Mouse (Mus musculus) right cerebral cortex, postnatal 14 days (tissue): Measurements from ENCODE around the gene Tnf.
"Not testable (repeated sequence)": the region's sequence is repeated elsewhere in the genome, so short reads cannot be mapped to it uniquely, and the experiment has no call there.

Source experiments
- DNase-seq: peaks from one replicate; pipeline ENCODE4 v3.0.0; 2022

The Tnf gene

DNA sequence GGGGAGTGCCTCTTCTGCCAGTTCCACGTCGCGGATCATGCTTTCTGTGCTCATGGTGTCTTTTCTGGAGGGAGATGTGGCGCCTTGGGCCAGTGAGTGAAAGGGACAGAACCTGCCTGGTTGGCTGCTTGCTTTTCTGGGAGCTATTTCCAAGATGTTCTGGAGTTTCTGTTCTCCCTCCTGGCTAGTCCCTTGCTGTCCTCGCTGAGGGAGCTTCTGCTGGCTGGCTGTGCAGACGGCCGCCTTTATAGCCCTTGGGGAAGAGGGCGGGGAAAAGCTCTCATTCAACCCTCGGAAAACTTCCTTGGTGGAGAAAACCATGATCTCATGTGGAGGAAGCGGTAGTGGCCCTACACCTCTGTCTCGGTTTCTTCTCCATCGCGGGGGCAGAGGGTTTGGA lies at the start of gene Tnf:
Gene Tnf, minus strand, starts transcription at position 221 of the 400 bp plus-strand sequence.
- DNase-seq: no peak

DNA sequence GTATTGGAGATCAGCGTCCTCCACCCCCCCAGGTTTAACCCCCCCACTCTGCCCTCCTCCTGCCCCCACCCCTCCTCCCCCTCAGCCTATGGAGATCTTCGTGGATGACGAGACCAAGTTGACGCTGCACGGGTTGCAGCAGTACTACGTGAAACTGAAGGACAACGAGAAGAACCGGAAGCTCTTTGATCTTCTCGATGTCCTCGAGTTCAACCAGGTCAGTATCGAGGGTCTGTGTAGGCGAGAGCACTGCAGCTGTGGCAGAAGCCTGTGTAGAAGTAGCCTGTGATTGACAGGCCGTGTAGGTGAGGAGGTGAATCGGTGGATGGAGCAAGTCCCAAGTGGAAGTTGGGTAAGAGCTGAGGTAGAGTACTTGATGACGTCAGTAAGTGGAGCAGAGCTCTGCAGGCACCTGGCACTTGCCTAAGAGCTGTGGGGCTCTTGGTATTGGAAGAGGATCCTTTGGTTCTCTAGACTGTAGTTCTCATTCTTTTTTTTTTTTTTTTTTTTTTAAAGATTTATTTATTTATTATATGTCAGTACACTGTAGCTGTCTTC lies 49.4 kb upstream of the Tnf start:
- no peak for DNase-seq

DNA sequence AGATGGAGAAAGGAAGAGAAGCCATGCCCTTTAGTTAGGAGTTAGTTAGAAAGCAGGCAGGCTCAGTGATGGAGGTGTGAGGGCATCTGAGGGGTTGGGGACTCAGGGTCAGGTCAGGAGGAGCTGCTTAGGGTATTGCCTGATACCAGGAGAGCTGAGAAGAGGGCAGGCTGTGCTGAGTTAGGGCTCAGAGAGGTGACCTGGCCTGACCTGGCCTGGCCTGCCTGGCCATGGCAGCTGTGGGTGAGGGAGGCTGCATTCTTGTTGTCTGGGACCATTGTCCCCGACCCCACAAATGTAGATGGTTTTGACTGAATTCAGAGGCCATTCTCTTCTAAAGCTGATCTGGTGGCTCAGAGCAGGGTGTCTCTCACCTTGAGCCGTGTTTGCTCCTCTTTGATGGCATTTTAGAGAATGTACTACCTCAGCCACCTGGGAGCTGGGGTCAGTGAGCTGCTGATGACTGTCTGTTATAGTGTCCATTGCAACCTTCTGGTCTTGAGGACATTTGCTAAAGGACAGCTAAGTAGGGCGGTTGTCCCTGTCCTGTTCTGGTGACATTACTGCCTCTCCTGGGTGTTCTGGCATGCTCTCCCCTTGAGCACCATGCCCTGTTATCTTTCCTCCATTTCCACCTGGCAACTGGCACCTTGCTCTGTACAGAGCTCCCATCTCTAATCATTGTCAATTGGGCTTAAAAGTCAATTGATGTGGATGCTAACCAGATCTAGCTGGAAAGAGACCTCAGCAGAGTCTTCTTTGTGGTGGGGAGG lies 48.7 kb upstream of the Tnf start:
- no peak for DNase-seq

DNA sequence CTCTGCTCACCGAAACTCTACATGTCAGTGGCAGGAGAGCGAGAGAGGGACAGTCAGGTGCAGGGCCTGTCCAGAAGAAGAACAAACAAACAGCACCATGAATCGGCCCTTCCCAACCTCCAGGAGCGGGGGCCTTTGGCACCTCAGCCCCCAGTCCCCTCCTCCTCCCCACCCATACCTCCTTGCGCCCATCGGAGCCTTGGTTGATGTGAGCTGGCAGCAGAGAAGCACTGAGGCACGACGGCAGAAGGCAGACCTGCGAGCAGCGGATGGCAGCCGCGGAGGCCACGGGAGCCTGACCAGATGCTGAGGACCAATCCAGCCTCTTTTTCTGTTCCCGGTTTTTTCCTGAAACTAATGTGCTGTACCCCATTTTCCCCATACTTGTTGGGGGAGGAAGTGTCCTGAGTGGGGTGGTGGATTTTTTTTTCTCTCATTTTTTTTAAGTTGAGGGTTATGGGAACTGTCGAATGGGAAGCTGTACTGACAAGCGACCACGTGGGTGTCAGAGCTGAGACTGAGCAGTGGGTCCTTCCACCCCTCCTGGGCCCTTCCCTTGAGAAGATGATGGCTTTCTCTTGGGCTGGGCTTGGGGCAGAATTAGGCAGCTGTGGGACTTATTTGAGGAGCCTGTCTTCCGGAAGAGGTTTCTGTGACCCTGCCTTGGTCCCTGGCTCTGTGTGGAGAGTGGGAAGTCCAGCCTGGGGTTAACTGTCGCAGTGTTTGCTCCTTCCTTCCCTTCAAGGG lies 47.8 kb upstream of the Tnf start:
- DNase-seq: no peak

DNA sequence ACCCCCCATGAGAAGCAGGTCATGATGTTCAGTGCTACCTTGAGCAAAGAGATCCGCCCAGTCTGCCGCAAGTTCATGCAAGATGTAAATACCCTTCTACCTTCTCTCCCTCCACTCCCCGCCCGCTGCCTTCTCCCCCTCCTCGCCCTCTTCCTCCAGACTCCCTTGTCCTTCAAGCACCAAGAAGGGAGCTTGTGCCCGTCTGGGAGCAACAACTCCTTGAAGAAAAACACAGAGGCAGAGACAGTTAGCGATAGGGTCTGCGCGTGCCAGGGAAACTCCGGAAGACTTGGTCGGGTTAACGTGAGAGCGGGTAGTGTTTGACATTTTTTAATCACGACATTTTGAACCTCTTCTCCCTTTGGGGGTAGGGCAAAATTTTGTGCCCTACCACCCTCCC lies 47.2 kb upstream of the Tnf start:
- DNase-seq: no peak

DNA sequence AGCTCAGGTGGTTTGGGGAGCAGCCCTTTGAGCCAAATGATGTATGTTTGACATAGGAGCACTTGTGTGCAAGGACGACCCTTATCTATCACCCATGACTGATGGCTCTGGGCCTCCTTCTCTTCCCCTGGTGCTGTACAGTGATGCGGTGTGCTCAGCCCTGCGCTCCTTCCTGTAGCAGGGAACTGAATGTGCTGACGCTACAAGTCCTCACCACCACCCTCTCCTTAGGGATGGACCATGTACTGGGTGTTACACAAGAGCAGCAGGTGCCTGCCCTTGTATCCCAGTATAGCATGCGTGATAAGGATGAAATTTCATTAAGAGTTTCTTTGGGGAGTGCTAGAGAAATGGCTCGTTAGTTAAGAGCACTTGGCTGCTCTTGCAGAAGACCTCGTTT lies 45.3 kb upstream of the Tnf start:
- DNase-seq: no peak

DNA sequence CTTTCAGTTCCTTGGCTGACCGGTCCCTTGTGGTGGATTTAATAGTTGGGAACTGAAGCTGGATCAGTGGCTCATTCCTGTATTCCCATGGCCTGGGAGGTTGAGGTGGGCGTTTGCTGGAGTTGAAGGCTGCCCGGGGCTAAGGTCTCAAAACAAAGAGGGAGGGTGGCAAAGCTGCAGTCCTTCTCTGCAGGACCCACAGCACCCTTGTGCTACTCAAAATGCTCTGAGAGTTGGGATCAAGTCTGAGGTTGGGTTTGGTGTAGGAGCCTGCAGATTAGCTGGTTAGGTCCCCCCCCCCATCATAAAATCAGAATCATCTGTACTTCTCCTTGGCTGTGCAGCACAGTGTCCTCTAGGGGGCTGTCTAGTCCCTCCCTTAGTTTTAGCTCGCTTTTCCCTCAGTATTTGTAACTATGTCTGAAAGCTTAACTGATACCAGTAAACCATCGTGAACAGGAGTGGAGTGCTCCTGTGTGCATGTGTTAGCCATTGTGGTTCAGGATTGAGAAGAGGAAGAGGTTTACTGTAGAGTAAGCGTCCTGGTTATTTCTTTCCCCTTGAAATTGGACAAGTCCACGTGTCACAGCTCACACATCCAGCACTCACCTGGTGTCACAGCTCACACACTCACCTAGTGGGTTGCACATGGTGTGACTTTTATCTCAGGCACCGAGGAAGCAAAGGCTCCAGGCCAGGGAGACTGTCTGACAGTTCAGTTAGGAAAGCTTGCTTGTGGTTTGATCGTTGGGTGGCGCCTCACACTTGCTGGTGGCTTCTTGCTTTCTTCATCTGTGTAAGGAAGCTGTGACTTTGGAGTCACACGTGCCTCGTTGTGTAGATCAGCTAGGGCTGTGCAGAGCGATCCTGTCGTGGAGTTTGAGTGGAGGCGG lies 44.2 kb upstream of the Tnf start:
- no peak for DNase-seq

DNA sequence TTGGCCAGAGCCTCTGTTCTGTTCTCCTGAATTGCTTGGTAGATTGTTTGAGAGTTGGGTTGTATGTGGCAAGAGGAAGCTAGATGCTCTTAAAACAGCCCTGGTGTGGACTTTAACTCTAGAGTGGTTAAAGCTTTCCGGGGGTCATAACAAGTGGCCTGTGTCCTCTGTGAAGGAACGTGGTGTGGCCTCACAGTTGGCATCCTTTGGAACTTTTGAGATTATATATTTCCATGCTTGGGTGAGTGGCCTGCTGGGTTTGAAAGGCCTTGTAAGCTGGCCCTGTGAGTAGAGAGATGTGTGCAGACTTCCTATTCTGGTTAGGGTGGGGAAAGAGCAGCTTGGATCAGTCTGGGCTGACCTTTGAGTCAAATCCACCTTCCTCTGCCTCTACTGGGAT lies 43.2 kb upstream of the Tnf start:
- DNase-seq: no peak

DNA sequence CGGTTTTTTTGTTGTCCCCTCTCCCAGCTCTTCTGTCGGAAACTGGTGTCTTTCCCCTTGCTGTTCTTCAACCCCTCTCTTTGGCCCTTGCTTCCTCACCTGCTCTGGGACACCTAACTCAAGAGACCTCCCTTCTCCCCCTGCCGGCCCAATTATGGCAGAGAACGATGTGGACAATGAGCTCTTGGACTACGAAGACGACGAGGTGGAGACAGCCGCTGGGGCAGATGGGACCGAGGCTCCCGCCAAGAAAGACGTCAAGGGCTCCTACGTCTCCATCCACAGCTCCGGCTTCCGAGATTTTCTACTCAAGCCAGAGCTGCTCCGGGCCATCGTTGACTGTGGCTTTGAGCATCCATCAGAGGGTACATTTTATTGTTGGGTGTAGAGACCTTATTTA lies 41.3 kb upstream of the Tnf start:
- peak; percentile 63 for DNase-seq

DNA sequence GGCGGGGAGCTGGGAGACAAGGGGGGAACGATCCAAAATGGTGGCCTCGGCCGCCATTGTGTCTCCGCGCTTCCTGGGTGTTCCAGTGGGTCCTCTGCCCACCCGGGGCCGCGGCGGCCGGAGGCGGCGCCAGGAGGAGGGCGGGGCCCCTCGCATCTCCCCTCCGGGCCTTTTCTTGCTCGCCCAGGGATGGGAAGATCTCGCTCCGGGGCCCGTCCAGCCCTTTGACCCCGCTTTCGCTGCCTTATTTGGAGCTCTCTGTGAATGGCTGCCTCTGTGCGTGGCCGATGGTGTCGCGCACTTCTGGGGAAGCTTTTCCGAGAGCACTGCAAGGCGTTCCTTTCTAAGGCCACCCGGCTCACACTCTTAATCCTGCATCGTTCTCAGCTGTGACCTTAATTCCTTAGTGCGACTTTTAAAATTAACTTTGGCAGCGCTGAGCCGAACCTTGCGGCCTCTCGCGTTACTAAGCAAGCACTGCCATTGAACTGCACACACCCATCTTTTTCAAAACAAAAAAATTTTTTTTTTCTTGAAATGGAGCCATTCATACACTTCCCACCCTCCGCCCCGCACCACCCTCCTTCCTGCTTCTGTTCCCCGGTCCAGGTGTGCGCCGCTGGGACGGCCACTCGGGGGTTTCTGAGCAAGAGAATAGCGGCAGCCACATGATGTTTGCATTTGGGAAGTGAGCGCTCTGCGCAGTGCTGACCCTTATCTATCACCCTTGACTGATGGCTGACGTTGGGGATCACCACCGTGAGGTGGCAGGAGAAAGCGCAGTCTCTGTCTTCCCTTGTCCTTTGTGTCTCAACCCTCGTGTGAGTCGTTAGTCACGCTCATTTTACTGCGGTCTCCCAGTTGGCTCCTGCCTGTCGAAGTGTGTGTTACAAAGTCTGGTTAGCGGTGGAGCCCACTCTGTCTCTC lies 40.5 kb upstream of the Tnf start:
- peak; percentile 63 for DNase-seq

DNA sequence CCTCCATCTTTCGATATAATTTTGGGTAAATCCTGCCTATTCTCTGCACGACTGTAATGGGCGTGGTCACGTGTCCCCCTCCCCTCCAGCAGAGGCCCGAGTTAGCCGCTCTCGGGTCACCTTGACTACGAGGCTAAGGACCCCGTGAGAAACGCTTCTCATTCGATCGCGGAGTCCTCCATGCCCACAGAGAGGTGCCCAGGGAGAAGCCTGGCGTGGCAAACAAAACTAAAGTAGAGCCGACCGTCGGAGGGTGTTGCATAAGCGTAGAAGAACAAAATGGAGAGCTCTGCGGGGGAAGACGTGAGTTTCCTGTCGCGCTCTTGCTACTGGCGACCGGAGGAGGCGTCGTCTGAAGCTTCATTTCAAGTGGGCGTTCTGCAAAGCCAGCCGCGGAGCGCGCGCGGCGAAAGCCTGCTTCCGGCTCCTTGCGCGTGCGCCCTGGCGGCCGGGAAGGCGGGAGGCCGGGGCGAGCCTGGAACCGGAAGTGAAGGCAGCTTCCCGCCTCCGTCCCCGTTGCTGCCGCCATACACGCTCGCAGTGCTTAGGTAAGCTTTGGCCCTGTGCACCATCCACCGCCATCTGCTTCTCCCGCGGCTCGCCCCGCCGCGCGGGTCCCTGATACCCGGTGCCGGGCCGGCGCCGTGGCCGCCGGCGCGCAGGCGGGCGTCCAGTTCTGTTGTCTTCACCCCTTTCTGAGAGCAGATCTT lies 39.7 kb upstream of the Tnf start, which contains the start of gene Ddx39b:
Gene Ddx39b, plus strand, starts transcription at position 442 of the 710 bp plus-strand sequence.
- peak; percentile 95 for DNase-seq

DNA sequence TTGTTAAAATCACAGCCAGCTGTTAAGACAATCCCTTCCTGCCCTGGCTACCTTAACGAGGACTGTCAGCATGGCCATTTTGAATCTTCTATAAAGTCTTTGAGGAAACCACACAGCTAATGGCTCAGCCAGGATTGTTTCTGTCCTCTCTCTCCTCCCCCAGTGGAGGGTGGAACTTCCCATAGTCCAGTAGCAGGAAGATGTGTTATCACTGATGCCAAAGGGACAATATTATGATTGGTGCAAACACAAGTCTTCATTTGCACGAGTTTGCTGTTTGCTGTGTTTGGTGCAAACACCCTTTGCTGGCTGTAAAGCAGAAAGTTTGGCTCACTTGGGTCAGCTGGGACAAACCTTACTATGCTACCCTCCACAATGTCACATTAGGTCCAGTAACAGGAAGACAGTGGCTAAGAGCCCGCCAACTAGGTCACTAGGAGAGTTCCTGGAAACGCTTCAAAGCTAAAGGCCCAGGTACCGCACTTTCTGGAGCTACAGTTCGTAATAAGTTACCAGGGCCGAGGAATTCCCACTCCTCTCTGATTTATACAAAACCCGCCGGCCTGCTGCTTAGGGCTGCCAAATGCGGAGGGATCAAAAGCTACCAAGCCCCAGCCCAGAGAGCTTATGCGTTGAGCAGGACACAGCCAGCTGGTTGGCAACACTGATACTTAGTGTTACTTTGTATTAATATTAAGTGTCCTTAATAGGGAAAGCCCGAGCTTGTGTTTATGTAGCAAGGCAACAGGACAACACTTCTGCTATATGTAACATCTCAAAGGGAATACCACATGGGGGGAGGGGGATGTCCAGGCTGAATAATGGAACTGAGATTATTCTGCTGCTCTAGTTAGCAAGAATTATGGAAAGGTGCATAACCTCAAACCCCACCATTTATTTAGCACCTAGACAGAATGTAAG lies 38.8 kb upstream of the Tnf start:
- DNase-seq: no peak

DNA sequence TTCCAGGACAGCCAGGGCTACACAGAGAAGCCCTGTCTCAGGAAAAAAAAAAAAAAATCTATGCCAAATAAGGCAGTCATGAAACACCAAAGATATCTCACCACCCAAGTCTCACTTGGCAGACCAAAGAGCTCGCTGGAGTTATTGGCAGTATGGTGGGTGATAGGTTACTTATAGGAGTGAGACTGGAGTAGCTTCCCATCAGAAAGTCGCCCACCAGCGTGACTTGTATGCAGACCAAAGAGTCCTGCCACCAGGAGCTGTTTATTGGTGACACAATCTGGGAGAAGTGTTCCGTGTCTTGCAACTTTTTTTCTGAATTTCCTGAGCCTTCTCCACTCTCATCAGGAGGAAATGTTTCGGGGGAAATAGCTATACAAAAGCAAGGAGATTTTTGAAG lies 37.9 kb upstream of the Tnf start:
- DNase-seq: no peak

DNA sequence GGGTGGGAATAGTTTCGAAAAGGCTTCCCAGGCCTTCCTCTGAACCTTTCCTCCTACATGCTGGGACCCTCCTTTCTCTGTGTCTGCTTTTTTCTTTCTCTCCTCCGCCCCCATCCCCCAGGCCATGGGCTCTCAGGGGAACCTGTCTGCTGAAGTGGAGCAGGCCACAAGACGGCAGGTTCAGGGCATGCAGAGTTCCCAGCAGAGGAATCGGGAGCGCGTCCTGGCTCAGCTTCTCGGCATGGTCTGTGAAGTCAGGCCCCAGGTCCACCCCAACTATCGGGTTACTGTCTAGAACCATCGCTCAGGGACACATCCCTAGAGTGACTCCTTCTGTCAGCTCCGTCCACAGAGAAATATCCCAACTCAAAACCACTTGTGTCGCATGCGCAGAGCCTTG lies 35.7 kb upstream of the Tnf start:
- no peak for DNase-seq

DNA sequence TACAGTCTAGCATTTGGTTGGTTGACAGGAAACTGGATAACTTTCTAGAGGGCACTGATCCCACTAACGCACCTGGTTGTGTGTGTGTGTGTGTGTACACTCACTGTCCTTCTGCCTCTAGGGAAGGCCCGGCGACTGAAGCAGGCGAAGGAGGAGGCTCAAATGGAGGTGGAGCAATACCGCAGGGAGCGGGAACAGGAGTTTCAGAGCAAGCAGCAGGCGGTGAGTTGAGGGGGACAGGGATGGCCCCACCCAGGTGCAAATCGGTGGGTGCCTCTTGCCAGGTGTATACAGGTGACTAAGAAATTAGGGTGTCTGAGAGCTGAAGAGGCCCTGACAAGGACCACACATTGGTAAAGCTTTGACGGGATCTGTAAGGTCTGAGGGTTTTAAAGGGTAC lies 35.2 kb upstream of the Tnf start:
- no peak for DNase-seq

DNA sequence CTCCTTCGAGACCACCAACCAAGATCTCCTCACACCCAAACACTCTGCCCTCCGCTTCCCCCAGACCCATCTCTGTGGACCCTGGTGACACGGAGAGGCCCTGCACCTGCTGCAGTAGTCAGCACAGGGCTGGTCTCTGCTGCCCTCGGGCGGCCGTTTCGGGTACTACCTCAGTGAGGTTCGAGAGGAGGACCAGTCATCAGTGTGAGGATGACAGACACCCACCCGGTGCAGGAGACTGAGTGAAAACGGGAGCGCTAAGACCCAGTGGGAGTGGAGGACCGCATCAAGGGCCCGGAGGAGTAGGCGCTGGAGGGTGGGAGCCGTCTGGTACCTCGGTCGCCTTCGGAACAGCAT lies 34.6 kb upstream of the Tnf start:
- DNase-seq: peak; percentile 99

DNA sequence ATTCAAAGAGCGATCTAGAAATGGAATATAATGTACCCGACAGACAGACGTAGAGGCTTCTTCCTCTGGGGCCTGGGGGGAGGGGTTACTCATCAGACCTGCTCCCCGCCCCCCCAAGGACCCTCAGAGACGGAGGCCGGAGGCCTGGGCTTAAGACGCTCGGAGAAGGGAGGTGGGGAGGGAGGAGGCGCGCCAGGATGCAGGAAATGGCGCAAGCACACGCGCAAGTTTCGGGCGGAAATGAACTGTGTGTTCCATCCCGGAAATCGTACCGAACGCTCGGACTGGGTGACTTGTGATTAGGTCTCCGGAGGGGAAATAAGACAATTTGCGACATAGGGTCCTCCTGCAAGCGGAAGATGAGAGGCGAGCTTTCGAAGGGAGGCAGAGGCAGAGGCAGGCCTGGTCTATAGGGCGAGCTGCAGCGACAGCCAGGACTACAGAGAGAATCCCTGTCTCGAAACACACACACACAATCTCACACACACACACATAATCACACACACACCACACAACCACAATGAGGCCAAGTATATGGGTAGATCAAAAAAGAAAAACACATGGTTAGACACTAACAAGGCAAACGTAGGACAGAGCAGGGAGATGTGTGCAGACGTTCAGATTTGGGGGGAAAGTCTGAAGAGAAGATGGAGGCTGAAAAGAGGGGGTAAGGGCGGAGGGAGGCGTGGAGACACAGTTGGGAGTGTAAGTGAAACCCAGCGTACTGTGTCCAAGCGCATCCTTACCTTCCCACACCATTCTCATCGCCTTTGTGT lies 34.0 kb upstream of the Tnf start, which contains the start of gene Nfkbil1:
Gene Nfkbil1, minus strand, starts transcription at position 179 of the 776 bp plus-strand sequence.
- DNase-seq: peak; percentile 89

DNA sequence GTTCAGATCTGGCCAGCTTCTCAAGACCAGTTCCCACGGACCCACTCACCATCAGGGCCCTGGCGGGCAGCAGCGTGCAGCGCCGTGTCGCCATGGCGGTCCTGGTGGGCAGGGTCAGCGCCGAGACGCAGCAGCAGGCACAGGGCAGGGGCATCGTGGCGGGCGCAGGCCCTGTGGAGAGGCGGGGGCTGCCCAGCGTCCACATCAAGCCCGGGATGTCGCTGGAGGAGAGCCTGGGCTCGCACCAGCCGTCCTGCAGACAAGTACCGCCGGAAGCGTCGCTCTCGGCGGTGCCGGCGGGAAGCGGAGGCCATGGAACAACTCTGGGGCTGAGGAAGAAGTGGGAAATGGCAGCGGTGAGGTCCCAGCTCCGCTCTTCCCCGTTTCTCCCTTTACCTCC lies 33.1 kb upstream of the Tnf start:
- DNase-seq: no peak

DNA sequence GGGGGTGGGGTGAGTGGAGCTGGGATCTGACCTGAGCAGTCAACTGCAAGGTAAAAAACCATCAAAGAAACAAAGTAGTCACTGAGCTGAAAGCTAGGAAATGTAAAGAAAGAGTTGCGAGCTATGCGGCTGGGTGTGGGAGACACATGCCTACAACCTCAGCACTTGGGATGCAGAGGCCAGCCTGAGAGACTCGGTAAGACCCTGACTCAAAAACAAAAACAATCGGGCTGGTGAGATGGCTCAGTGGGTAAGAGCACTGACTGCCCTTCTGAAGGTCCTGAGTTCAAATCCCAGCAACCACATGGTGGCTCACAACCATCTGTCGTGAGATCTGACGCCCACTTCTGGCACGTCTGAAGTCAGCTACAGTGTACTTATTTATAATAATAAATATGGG lies 32.3 kb upstream of the Tnf start:
- DNase-seq: not testable (repeated sequence)
